Mouse (Mus musculus) layer of hippocampus, postnatal 25 days (tissue): ENCODE data around the gene Sulf2. TPM values are rescaled to one million over a fixed set of nuclear protein-coding genes. Genes with fewer than 3 reads are reported as not detected.

Experiments used
- DNase-seq, 2 experiments: peaks; one replicate each; pipeline ENCODE4 v3.0.0; 2022; ENCODE audit warnings: mixed read lengths in 2 of 2, low spot score in 1 of 2; ENCODE audit errors: extremely low spot score in 1 of 2
- total RNA-seq, 2 experiments: library from RNA; stranded (reverse); gene quantifications; 2 replicates each; pipeline ENCODE4 v1.2.3; 2021

Gene Sulf2
- total RNA-seq, 2 experiments from 2014 or later = 127 to 137 TPM

- no peak for DNase-seq
Measured at GRCm38 (mm10) chr2:166125033-166125432, 30.4 kb downstream of the Sulf2 start.

GRCm38 (mm10) chr2:166122781-166123180 is 32.7 kb downstream of the Sulf2 start:
- no peak for DNase-seq

- DNase-seq = no peak
Measured at GRCm38 (mm10) chr2:166121681-166122355, 33.6 kb downstream of the Sulf2 start.

GRCm38 (mm10) chr2:166119992-166120391 is 35.5 kb downstream of the Sulf2 start:
- no peak for DNase-seq

GRCm38 (mm10) chr2:166116704-166117103 is 38.8 kb downstream of the Sulf2 start:
- DNase-seq = no peak

GRCm38 (mm10) chr2:166116278-166116608 is 39.2 kb downstream of the Sulf2 start:
- no peak for DNase-seq

GRCm38 (mm10) chr2:166115571-166116277 is 39.7 kb downstream of the Sulf2 start:
- no peak for DNase-seq

- no peak for DNase-seq
Measured at GRCm38 (mm10) chr2:166112986-166113385, 42.5 kb downstream of the Sulf2 start.

GRCm38 (mm10) chr2:166111831-166112250 is 43.6 kb downstream of the Sulf2 start:
- DNase-seq = no peak

- DNase-seq = no peak
Measured at GRCm38 (mm10) chr2:166111238-166111637, 44.2 kb downstream of the Sulf2 start.

- no peak for DNase-seq
Measured at GRCm38 (mm10) chr2:166110764-166111163, 44.7 kb downstream of the Sulf2 start.

- peak; percentile 77 to 95 for DNase-seq
Measured at GRCm38 (mm10) chr2:166108326-166108725, 47.1 kb downstream of the Sulf2 start.

GRCm38 (mm10) chr2:166107911-166108310 is 47.6 kb downstream of the Sulf2 start:
- no peak for DNase-seq

GRCm38 (mm10) chr2:166106631-166107030 is 48.8 kb downstream of the Sulf2 start:
- peak in 1 of 2 experiments; percentile 32 for DNase-seq

GRCm38 (mm10) chr2:166105911-166106310 is 49.6 kb downstream of the Sulf2 start:
- DNase-seq = no peak

GRCm38 (mm10) chr2:166102893-166103292 is 52.6 kb downstream of the Sulf2 start:
- DNase-seq = no peak

GRCm38 (mm10) chr2:166100309-166101262 is 54.9 kb downstream of the Sulf2 start:
- no peak for DNase-seq

- no peak for DNase-seq
Measured at GRCm38 (mm10) chr2:166098292-166098933, 57.0 kb downstream of the Sulf2 start.

- no peak for DNase-seq
Measured at GRCm38 (mm10) chr2:166097443-166098291, 57.8 kb downstream of the Sulf2 start.

- no peak for DNase-seq
Measured at GRCm38 (mm10) chr2:166096834-166097233, 58.6 kb downstream of the Sulf2 start.
